Mouse (Mus musculus): ENCODE results near the gene 2310061I04Rik. TPM values are rescaled to one million over a fixed set of nuclear protein-coding genes. Genes with fewer than 3 reads are reported as not detected.

2310061I04Rik gene
- 93.8 and 104 TPM in 2 replicates for polyA plus RNA-seq (2012; rRNA removed)

DNA sequence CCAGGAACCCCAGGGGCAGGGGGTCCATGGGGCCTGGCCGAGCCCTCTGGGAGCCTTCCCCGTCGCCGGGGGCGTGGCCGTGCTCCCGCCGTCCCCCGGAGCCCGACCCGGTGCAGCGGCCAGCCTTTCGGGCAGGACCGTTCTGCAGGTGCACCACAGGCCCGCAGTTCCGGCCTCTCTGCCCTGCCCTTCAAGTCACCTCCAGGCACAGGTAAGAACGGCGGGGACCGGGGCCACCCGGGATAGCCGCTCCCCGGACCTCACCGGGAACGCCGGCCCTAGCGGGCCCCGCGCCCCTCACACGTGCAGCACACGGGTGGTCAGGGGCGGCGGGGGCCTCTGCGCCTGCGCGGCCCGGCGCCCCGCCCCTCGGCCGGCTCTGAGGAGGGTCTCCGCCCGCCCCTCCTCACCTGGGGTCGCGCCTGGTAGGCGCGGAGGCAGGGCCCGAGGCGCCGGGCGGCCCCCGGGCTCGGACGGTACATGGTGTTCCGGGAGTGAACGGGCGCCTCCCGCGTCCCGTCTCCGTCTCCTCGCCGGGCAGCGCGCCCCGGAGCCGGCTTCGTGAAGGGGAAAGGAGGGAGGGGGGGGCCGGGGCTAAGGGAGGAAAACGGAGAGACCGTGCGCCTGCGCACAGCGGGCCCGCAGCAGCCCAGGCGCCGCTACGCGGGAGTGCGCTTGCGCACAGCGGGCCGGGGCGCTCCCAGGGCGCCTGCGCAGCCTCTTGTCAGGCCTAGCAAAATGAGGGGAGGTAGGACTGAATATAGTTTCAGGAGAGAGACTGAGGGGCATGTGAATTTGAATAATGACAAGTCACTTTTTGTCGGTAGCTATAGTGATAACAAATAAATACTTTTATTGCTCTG lies at the start of gene 2310061I04Rik:
TSS of gene 2310061I04Rik (minus strand) at position 651 of the 863 bp plus-strand sequence.

DNA sequence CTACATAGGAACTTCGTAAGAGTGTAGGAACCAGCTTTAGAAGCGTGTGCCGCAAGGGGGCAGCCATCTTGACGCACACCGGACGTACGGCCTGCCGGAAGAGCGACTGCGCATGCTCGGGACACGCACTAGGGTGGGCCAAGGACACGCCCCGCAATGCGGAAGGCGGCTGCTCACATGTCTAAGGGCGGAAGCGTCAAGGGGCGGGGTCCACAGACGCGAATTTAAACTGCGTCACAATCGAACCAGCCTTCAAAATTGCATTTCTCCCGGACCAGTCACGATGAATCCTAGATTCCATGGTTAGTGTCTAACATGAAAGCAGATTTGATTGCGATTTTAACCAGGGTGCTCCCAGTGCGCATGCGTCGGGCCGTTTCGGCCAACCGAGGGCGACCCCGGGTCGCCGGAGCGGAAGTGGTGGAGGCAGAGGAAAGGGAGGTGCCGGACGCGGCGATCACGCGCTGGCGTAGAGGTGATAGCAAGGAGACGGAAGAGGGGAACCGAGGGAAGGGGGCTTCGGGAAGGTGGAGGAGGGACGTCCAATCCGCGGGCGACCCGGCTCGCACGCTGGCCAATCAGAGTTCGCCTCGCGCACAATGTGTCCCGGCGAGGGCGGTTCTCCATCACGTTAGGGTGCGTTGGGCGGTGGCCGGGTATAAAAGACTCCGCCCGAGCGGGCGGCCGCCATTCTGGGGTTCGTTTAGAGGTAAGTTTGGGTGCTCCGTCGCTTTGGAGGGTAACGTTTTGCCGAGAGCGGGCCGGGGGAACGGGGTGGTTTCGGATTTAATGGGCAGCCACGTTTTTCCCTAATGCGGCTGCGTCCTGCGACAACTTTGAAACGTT lies 19.3 kb upstream of the 2310061I04Rik start, which contains the start of the genes Mrps18b and Ppp1r10:
TSS of gene Mrps18b (minus strand) at position 93 of the 846 bp plus-strand sequence.
TSS of gene Ppp1r10 (plus strand) at position 138 of the 846 bp plus-strand sequence.

DNA sequence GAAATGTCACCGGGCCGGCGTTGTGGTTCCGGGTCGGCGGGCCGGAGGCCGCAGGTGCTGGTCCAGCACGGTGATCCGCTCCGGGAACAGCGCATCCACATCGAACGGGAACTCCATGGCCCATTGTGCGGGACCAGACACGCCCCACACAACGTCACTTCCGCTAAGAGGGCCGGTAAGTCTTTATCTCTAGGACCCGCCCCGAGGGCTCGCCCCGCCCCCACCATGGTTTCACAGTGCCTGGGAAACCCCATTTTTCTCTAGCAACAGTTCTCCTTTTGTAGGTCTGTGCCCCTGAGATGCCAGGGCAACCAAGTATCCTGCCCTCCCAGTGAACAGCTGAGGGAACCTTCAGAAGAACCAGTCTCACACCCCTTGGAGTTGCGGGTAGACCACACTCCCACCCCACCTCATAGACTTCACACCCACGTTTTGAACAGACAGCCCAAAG lies 12.7 kb upstream of the 2310061I04Rik start, which contains the start of gene Atat1:
TSS of gene Atat1 (minus strand) at position 157 of the 451 bp plus-strand sequence.

DNA sequence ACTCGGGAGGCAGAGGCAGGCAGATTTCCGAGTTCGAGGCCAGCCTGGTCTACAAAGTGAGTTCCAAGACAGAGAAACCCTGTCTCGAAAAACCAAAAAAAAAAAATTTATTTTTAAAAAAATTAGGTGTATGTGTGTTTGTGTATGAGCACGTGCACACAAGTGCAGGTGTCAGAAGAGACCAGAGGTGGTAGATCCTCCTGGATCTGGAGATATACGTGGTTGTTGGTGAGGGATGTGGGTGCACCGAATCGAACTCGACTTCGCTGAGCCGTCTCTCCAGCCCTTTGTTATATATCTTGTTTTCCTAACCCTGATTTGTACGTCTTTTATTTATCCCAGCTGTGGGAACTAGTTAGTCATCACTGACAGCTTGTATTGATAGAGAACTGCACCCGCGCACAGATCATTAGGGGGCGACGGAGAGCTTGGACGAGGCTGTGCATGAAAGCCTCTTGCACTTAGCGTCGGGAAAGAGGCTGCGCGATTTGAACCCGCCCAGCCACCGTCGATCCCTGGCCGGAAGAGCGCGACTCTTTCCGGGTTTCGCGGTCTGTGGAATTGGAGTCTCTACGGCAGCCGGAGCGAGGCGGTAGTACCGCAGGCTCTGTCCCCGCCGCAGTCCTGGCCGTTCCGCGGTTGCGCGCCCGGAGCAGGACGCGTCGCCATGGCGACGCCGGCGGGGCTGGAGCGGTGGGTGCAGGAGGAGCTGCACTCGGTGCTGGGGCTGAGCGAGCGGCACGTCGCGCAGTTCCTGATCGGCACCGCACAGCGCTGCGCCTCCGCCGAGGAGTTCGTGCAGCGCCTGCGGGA lies 17.8 kb downstream of the 2310061I04Rik start, which contains the start of gene Dhx16:
TSS of gene Dhx16 (plus strand) at position 575 of the 813 bp plus-strand sequence.

DNA sequence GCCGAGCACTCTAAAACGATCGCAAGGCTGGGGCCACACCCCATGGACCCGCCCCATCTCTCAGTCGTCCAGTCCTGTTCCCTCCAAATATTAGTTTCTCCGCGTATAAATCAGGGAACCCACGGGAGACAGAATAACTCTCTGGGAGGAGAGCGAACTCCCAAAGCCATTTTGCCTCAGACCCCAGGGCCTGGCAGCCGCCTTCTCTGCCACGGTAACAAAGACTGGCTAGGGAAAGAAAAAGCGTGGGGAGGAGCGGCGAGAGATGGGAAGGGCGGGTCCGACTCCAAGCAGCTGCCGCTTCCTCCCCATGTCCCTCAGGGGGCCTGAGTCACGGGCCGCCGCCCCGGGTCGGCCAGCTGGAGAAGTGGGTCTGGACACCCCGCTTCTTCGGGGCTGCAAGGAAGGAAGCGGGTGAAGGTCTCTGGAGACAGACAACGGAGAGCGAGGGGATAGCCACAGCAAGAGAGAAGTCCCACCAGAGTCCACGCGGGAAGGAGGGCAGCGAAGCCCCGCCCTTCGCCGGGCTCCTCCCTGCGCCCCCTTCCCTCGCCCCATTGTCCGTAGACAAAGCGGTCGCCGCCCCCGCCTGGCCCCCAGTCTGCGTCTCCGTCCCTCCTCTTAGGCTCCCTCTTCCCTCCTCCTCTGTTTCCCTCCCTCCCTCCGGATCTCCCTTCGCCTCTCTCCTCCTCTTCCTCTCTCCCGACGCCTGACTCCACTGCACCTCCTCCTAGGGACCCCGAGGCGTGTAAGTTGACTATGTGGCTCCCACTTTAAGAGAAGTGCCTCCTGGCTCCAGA lies 31.6 kb downstream of the 2310061I04Rik start, which contains the start of gene Ppp1r18:
TSS of gene Ppp1r18 (plus strand) at position 113 of the 800 bp plus-strand sequence.

DNA sequence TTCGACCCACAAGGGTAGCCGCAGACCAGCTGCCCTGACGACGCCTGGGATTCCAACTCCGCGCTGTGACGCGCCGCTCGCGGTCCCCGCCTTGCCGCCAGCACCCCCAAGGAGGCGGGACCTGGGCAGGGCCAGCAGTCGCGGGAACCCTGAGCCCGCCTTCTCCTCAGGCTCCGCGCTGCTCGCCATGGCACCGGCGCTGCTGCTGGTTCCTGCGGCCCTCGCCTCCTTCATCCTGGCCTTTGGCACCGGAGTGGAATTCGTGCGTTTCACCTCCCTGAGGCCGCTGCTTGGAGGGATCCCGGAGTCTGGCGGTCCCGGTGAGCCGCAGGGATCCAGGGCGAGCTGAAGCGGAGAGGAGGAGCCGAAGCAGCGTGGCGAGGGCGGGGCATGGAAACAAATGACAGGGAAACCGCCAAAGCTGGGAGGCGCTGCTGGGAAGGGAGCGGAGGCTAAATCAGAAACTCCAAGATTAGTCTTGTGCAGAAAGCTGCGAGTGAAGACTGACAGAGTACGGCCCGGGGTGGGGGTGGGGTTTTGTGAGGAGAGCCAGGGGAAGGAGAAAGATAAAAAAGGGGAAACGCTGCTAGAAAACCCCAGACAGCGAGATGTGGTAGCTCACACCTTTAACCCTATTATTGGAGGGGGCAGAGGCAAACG lies 35.9 kb downstream of the 2310061I04Rik start, which contains the start of gene Nrm:
TSS of gene Nrm (plus strand) at position 121 of the 660 bp plus-strand sequence.

Other genes with a start within 250 kb of the 2310061I04Rik start
- 37.5 and 41.5 TPM in 2 replicates for gene Vars2, start 229.8 kb downstream of the 2310061I04Rik start, polyA plus RNA-seq (2012; rRNA removed)
- 28.6 and 29.1 TPM in 2 replicates for gene Gtf2h4, start 223.7 kb downstream of the 2310061I04Rik start, polyA plus RNA-seq (2012; rRNA removed)
- gene Ddr1, start 192.8 kb downstream of the 2310061I04Rik start, polyA plus RNA-seq (2012; rRNA removed): 45.4 and 45.8 TPM in 2 replicates
- 7.9 and 9.5 TPM in 2 replicates for gene Ier3, start 75.7 kb downstream of the 2310061I04Rik start, polyA plus RNA-seq (2012; rRNA removed)
- gene Flot1, start 74.2 kb downstream of the 2310061I04Rik start, polyA plus RNA-seq (2012; rRNA removed): 149 and 160 TPM in 2 replicates
- gene Tubb5, start 59.1 kb downstream of the 2310061I04Rik start, polyA plus RNA-seq (2012; rRNA removed): 2,694 and 2,976 TPM in 2 replicates
- gene Mdc1, start 55.9 kb downstream of the 2310061I04Rik start, polyA plus RNA-seq (2012; rRNA removed): 15.9 and 16.6 TPM in 2 replicates
- 18.0 and 21.4 TPM in 2 replicates for gene Nrm, start 36.1 kb downstream of the 2310061I04Rik start, polyA plus RNA-seq (2012; rRNA removed)
- gene Ppp1r18, start 31.8 kb downstream of the 2310061I04Rik start, polyA plus RNA-seq (2012; rRNA removed): 29.3 and 32.5 TPM in 2 replicates
- gene Dhx16, start 17.6 kb downstream of the 2310061I04Rik start, polyA plus RNA-seq (2012; rRNA removed): 47.6 and 53.6 TPM in 2 replicates
- gene Atat1, start 12.6 kb upstream of the 2310061I04Rik start, polyA plus RNA-seq (2012; rRNA removed): 448 and 535 TPM in 2 replicates
- 52.4 and 53.0 TPM in 2 replicates for gene Mrps18b, start 19.0 kb upstream of the 2310061I04Rik start, polyA plus RNA-seq (2012; rRNA removed)
- gene Ppp1r10, start 19.0 kb upstream of the 2310061I04Rik start, polyA plus RNA-seq (2012; rRNA removed): 37.8 and 40.7 TPM in 2 replicates
- gene Abcf1, start 72.3 kb upstream of the 2310061I04Rik start, polyA plus RNA-seq (2012; rRNA removed): 77.3 and 77.5 TPM in 2 replicates
- gene Gnl1, start 82.4 kb upstream of the 2310061I04Rik start, polyA plus RNA-seq (2012; rRNA removed): 45.2 and 54.4 TPM in 2 replicates
- 72.9 and 85.4 TPM in 2 replicates for gene Prr3, start 82.8 kb upstream of the 2310061I04Rik start, polyA plus RNA-seq (2012; rRNA removed)
- gene H2-T24, start 123.1 kb upstream of the 2310061I04Rik start, polyA plus RNA-seq (2012; rRNA removed): 0.26 and 0.44 TPM in 2 replicates
- gene H2-T23, start 135.4 kb upstream of the 2310061I04Rik start, polyA plus RNA-seq (2012; rRNA removed): 8.9 and 9.5 TPM in 2 replicates
- gene H2-T22, start 145.3 kb upstream of the 2310061I04Rik start, polyA plus RNA-seq (2012; rRNA removed): 8.2 and 8.8 TPM in 2 replicates
- not detected in 2 replicates for gene Gm6034, start 145.5 kb upstream of the 2310061I04Rik start, polyA plus RNA-seq (2012; rRNA removed)
- gene Gm11127, start 160.9 kb upstream of the 2310061I04Rik start, polyA plus RNA-seq (2012; rRNA removed): 0.04 TPM in 1 of 2 replicates, not detected in the other
- gene Gm19684, start 224.2 kb upstream of the 2310061I04Rik start, polyA plus RNA-seq (2012; rRNA removed): not detected in 2 replicates
- not detected in 2 replicates for gene Gm7030, start 232.0 kb upstream of the 2310061I04Rik start, polyA plus RNA-seq (2012; rRNA removed)